Mouse (Mus musculus) left cerebral cortex, postnatal 10 days (tissue): ENCODE data around the gene Ghsr. TPM values are rescaled to one million over a fixed set of nuclear protein-coding genes. Genes with fewer than 3 reads are reported as not detected.

Experiments used
- DNase-seq, 2 experiments: peaks; one replicate each; pipeline ENCODE4 v3.0.0; 2021 to 2022; ENCODE audit warnings: low spot score in 2 of 2, mixed read lengths in 1 of 2; ENCODE audit errors: extremely low spot score in 1 of 2
- intact Hi-C: fragments of 180-260 bp; cut with DNase I; formaldehyde crosslinking; loops from one replicate; pipeline ENCODE4 v1.15.1; 2025
- total RNA-seq, 2 experiments: library from RNA; stranded (reverse); gene quantifications; 2 replicates each; pipeline ENCODE4 v1.2.3; 2021

The Ghsr gene
- total RNA-seq = under 1 TPM; 0.10 to 0.21 TPM

- DNase-seq = peak in 1 of 2 experiments; percentile 22
- intact Hi-C loops = no loop called here
Observed at GRCm38 (mm10) chr3:27371276-27371621, at the start of gene Ghsr. TSS of gene Ghsr (plus strand) at chr3:27371351.

DNA sequence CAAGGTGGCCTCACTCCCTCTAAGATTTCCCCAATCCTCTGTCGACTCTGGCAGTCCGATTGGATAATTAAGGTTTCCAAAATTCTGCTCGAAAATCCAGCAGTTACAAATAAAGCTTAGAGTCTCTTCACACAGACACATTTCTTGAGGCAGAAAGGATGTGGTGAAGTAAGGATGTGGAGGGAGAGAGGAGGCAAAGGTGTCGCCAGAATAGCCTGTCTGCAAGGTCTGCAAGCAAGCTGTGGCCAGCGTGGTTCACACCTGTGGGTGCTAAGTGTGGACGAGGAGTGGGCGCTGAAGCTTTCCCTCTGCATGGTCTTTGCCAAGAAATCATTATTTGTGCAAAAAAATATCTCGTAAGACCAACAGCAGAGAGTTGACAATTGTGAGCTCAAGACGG is 48.6 kb upstream of the Ghsr start:
- DNase-seq = no peak
- intact Hi-C loops = no loop called here

- intact Hi-C loops = no loop called here
Observed at GRCm38 (mm10) chr3:27323551-27323950, 47.6 kb upstream of the Ghsr start.

DNA sequence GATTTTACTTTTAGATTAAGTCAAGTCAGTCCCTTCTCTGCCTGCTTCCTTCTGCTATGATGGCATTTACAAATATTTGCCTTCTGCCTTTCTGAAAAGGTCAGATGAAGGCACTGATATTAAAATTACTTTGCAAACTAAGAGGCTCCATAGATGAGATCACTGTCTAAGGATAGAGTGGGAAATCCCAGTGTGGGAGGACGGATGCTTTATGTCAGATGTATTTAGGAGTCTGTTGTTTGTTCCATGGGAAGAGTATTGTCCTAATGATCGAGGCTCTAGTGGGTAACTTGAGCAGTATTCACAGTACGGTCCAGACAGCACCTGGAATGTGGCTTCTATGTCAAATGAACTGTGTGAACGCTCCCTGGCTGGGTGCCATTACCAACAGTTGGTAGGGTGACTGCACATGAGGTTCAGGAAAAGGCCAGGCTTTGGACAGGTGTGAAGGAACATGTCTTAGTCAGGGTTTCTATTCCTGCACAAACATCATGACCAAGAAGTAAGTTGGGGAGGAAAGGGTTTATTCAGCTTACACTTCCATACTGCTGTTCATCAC is 44.4 kb upstream of the Ghsr start:
- intact Hi-C loops = no loop called here

More at GRCm38 (mm10) chr3:27323551-27323950, 47.6 kb upstream of the Ghsr start:
- DNase-seq = no peak

DNA sequence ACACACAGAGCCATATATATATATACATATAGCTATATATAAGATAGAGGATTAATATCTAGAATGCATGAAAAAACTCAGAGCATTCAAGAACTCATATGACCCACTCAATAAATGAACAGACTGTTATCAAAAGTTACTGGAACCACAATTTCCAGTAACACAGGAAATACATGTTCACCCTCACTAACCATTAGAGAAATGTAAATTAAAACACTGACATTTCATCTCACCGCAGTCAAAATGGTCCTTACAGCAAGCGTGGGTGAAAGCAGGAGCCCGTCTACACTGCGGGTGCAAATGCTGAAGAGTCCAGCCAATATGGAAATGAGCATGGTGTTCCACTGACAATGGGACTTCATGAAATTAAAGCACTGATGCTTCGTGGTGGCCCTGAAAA is 40.4 kb upstream of the Ghsr start:
- intact Hi-C loops = no loop called here
- no peak for DNase-seq

More for the DNA sequence above, 44.4 kb upstream of the Ghsr start:
- no peak for DNase-seq

DNA sequence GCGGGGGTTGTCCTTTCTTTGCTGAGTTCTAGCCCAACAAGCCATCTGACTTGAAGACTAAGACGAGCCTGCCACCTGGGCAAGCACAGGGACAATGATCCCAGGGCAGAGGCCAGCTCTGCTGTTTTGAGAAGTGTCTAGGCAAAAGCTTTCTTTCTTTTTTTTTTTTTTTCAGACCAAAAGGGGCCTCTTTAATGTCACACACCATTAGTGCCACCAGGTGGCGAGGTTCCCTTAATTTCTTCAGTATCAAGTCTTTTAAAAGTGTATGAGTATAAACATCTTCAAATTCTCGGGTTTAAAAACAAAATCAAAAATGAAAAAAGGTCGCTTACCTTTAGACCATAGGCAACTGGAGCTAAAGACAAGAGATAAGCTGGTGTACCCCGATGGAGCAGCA is 32.7 kb upstream of the Ghsr start:
- DNase-seq = no peak

GRCm38 (mm10) chr3:27338887-27339286 is 32.3 kb upstream of the Ghsr start:
- no peak for DNase-seq
- intact Hi-C loops = loop anchor here (2.0 kb wide), 1 partner anchor 128 kb away; no protein-coding TSS in a partner anchor

More for the DNA sequence above, 32.7 kb upstream of the Ghsr start:
- intact Hi-C loops = loop anchor here (2.0 kb wide), 1 partner anchor 128 kb away; no protein-coding TSS in a partner anchor

DNA sequence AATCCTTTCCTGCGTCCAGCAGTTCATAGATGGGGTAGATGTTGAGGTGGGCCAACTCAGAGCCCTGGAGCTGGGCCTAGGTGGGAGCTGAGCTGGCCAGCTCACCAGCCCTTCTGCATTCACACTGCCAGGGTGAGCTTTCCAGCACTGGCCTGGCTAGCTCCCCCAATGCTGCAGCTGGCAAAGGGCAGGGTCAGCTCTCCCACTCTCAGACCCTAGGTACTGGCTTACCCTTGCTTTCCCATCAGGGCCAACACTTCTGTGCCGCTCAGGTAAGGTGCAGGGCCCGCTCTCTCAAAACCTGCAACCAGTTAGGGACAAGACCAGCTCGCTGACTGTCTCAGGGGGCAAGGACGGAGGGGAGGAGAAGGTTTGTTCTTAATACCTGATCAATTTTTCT is 30.4 kb upstream of the Ghsr start:
- intact Hi-C loops = no loop called here
- no peak for DNase-seq

- intact Hi-C loops = no loop called here
- DNase-seq = no peak
Observed at GRCm38 (mm10) chr3:27342462-27342861, 28.7 kb upstream of the Ghsr start.

DNA sequence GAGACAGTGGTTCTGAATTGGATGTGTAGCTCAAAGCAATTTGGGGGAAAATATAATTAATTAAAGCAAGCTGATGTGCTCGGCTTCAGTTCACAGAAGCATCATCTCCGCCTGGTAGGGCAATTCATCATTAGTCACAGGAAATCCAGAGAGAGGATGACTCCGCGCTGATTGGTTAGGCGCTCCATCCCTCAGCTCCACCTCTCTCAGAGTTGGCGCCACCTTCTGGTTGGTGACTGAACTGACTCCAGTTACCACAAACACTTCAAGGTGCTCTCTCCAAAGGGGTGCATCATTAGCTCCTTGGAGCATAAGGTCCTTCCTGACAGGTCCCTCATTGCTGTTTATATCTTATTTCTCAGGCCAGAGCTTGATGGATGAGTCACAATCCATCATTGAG is 25.6 kb upstream of the Ghsr start:
- intact Hi-C loops = no loop called here
- peak in 1 of 2 experiments; percentile 52 for DNase-seq

DNA sequence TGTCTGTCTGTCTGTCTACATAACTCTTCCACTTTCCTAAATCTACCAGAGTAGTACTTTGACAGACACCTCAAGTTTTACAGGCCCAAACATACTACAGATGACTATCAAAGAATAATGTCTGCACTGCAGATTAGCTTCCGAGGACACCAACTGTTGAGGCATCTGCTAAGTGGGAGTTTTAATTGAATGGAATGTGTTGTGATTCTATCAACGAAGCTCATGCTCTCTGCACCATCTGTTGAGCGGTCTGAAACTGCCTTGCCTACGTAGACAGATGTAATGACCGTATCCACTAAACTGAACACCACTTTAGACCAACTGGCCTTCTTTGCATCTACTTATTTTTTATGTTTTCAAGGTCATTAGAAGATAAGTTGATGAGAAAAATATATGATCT is 22.7 kb upstream of the Ghsr start:
- DNase-seq = peak in 1 of 2 experiments; percentile 45
- intact Hi-C loops = no loop called here

DNA sequence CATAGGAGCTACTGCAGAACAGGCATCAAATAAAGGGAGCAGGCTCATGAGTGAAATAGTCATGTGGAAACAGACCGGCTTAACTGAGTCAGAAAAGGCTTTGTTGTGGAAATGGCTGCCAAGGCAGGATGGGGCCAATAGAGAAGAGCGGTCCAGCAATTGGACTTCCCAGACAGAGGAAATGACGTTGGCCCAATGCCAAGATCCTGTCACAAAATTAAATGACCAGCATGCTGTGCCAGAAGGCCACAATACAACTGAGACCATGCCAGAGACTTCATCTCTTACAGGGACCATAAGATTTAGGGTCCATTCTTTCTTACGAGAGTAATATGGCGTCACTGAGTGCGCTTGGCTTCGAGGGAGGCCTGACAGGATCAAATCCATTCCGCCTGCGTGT is 20.0 kb upstream of the Ghsr start:
- intact Hi-C loops = no loop called here
- no peak for DNase-seq

GRCm38 (mm10) chr3:27359100-27359720 is 11.9 kb upstream of the Ghsr start:
- no peak for DNase-seq
- intact Hi-C loops = no loop called here

DNA sequence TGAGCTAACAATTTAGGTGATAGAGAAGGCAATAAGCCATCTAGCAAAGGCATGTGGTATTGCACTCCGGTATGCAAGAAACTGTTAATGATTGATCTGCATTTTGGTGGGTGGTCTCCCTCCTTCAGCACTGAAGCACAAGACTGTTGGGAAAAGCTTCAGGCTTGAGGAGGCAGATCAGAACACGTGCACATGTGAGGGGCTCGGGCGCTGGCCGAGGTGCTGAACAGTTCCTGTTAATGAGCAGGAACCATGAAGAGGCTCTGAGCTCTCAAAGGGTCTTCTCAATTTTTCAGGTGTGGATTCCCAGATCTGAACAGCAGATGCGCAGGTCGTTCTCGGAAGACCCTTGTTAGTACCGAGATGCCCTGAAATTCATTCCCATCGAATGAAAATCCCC is 1.0 kb upstream of the Ghsr start:
- DNase-seq = peak in 1 of 2 experiments; percentile 30
- intact Hi-C loops = no loop called here

- intact Hi-C loops = no loop called here
- DNase-seq = no peak
Observed at GRCm38 (mm10) chr3:27370582-27371275, 422 bp upstream of the Ghsr start.

- intact Hi-C loops = no loop called here
- DNase-seq = peak in 1 of 2 experiments; percentile 31
Observed at GRCm38 (mm10) chr3:27371725-27372650, 837 bp downstream of the Ghsr start.

DNA sequence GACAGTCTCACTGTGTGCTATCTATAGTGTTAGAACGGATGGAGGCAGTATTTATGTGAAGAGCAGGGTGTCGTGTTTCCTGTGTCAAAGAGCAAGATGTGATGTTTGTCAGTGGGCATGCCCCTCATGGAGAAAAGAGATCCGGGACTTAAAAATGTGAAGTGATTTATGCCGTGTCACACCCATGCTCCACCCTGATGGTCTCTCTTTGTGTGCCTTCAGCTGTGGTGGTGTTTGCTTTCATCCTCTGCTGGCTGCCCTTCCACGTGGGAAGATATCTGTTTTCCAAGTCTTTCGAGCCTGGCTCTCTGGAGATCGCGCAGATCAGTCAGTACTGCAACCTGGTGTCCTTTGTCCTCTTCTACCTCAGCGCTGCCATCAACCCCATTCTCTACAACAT is 3.2 kb downstream of the Ghsr start:
- DNase-seq = no peak
- intact Hi-C loops = no loop called here

DNA sequence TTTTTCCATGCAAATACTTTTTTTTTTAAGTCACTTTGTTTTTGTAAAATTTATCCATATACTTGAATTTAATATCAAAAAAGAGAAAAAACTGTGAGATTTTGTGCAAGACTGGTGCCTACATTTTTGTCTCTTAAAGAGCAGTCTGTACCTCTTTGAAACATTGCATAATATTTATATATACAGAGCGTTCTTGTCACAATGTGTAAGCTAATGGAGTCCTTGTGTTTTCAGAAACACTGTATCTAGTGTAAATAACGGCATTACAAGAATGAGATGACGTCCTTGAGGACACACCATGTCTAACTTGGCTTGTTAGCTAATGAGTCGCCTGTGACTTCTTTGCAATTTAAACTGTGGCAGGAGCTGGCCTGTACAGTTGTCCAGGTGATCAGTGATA is 6.8 kb downstream of the Ghsr start:
- DNase-seq = no peak
- intact Hi-C loops = no loop called here

GRCm38 (mm10) chr3:27384836-27385235 is 13.7 kb downstream of the Ghsr start:
- intact Hi-C loops = no loop called here
- DNase-seq = no peak
